Mouse (Mus musculus): ENCODE data around the gene Adamts10. TPM values are rescaled to one million over a fixed set of nuclear protein-coding genes. Genes with fewer than 3 reads are reported as not detected.

Gene Adamts10
- 5.5 and 6.6 TPM in 2 replicates for polyA plus RNA-seq (2015; fragmentation: Nextera tagmentation; extraction: Ambion mirVana)

- Histone ChIP-seq H3K9me3 (replicated peaks) (no peaks in the 10 kb centered on the region), H3K9ac (peak within 1 kb of the TSS; percentile 60), H3K36me3 (peaks cover 8% of the 10 kb centered on the region; the same call in 1 of the 2 replicates), H3K4me3 (replicated peaks) (peak within 1 kb of the TSS; percentile 62), H3K4me2 (peak within 1 kb of the TSS; percentile 72), H3K27ac (peak within 1 kb of the TSS; percentile 39; the same call in 1 of the 2 replicates), H3K4me1 (replicated peaks) (peaks cover 18% of the 10 kb centered on the region), H3K27me3 (0 out of 2 replicates have a peak, but pooled peaks cover 6% of the 10 kb centered on the region)
- ATAC-seq (ENCODE audit: low read depth) = peak; percentile 65
- WGBS (ENCODE audit: insufficient replicate concordance) = under 1% methylated on average over 44 of the region's 44 CpGs
- peak; percentile 27 for DNase-seq
These were observed at the start of gene Adamts10 for GRCm38 (mm10) chr17:33523918-33524755. Adamts10 (plus strand) TSS chr17:33524204.

GRCm38 (mm10) chr17:33484020-33484419 is 40.0 kb upstream of the Adamts10 start:
- Histone ChIP-seq H3K4me2 (no peak overlapping the region), H3K9me3 (replicated peaks) (no peaks in the 10 kb centered on the region), H3K9ac (no peak overlapping the region), H3K27me3 (no peaks in the 10 kb centered on the region), H3K4me1 (replicated peaks) (no peaks in the 10 kb centered on the region), H3K36me3 (no peaks in the 10 kb centered on the region), H3K27ac (no peak overlapping the region), H3K4me3 (replicated peaks) (no peak overlapping the region)
- ATAC-seq (ENCODE audit: low read depth) (no peak), DNase-seq (no peak)
- WGBS (ENCODE audit: insufficient replicate concordance) = 13% methylated on average over 6 of the region's 6 CpGs

GRCm38 (mm10) chr17:33487211-33487610 is 36.8 kb upstream of the Adamts10 start:
- DNase-seq = no peak
- Histone ChIP-seq H3K27ac (no peak overlapping the region), H3K4me2 (no peak overlapping the region), H3K27me3 (no peaks in the 10 kb centered on the region), H3K9me3 (replicated peaks) (no peaks in the 10 kb centered on the region), H3K9ac (no peak overlapping the region), H3K36me3 (no peaks in the 10 kb centered on the region), H3K4me1 (replicated peaks) (no peaks in the 10 kb centered on the region), H3K4me3 (replicated peaks) (no peak overlapping the region)
- no peak for ATAC-seq (ENCODE audit: low read depth)
- 64% methylated on average over 2 of the region's 2 CpGs for WGBS (ENCODE audit: insufficient replicate concordance)

GRCm38 (mm10) chr17:33487652-33488051 is 36.4 kb upstream of the Adamts10 start:
- Histone ChIP-seq H3K4me3 (replicated peaks) (no peak overlapping the region), H3K9ac (no peak overlapping the region), H3K36me3 (no peaks in the 10 kb centered on the region), H3K27me3 (no peaks in the 10 kb centered on the region), H3K9me3 (replicated peaks) (no peaks in the 10 kb centered on the region), H3K4me2 (no peak overlapping the region), H3K27ac (no peak overlapping the region), H3K4me1 (replicated peaks) (no peaks in the 10 kb centered on the region)
- no CpG with 5 or more reads among the region's 1 CpGs for WGBS (ENCODE audit: insufficient replicate concordance)
- DNase-seq (no peak), ATAC-seq (ENCODE audit: low read depth) (no peak)

GRCm38 (mm10) chr17:33491371-33491770 is 32.6 kb upstream of the Adamts10 start:
- Histone ChIP-seq H3K4me2 (no peak overlapping the region), H3K9ac (no peak overlapping the region), H3K27ac (no peak overlapping the region), H3K9me3 (replicated peaks) (no peaks in the 10 kb centered on the region), H3K4me1 (replicated peaks) (no peaks in the 10 kb centered on the region), H3K27me3 (no peaks in the 10 kb centered on the region), H3K36me3 (no peaks in the 10 kb centered on the region), H3K4me3 (replicated peaks) (no peak overlapping the region)
- ATAC-seq (ENCODE audit: low read depth) (no peak), DNase-seq (no peak)
- WGBS (ENCODE audit: insufficient replicate concordance) = 74% methylated on average over 2 of the region's 2 CpGs

- Histone ChIP-seq H3K4me3 (replicated peaks) (no peak overlapping the region), H3K27me3 (peaks cover 2% of the 10 kb centered on the region; the same call in 1 of the 2 replicates), H3K4me2 (no peak overlapping the region), H3K9me3 (replicated peaks) (no peaks in the 10 kb centered on the region), H3K4me1 (replicated peaks) (peaks cover 8% of the 10 kb centered on the region), H3K27ac (no peak overlapping the region), H3K36me3 (no peaks in the 10 kb centered on the region), H3K9ac (no peak overlapping the region)
- no peak for ATAC-seq (ENCODE audit: low read depth)
- DNase-seq = peak; percentile 31
- 55% methylated on average over 6 of the region's 6 CpGs for WGBS (ENCODE audit: insufficient replicate concordance)
These were observed 30.9 kb upstream of the Adamts10 start for GRCm38 (mm10) chr17:33493065-33493464.

GRCm38 (mm10) chr17:33494586-33494985 is 29.4 kb upstream of the Adamts10 start:
- no peaks in the 10 kb centered on the region for H3K9me3 ChIP-seq (replicated peaks)
- no peak for ATAC-seq (ENCODE audit: low read depth)
- H3K36me3 ChIP-seq = no peaks in the 10 kb centered on the region
- no peak overlapping the region for H3K4me2 ChIP-seq
- no peak for DNase-seq
- H3K27me3 ChIP-seq = peaks cover 2% of the 10 kb centered on the region; the same call in 1 of the 2 replicates
- peaks cover 24% of the 10 kb centered on the region for H3K4me1 ChIP-seq (replicated peaks)
- H3K9ac ChIP-seq = no peak overlapping the region
- no peak overlapping the region for H3K27ac ChIP-seq
- no peak overlapping the region for H3K4me3 ChIP-seq (replicated peaks)

GRCm38 (mm10) chr17:33498918-33499317 is 25.1 kb upstream of the Adamts10 start:
- Histone ChIP-seq H3K36me3 (no peaks in the 10 kb centered on the region), H3K4me2 (peak overlapping the region; percentile 37), H3K27ac (peak overlapping the region; percentile 72), H3K9ac (no peak overlapping the region; the same call in 1 of the 2 replicates), H3K9me3 (replicated peaks) (no peaks in the 10 kb centered on the region), H3K27me3 (peaks cover 2% of the 10 kb centered on the region; the same call in 1 of the 2 replicates), H3K4me3 (replicated peaks) (no peak overlapping the region), H3K4me1 (replicated peaks) (peaks cover 34% of the 10 kb centered on the region)
- DNase-seq = peak; percentile 69
- 38% methylated on average over 1 of the region's 1 CpGs for WGBS (ENCODE audit: insufficient replicate concordance)
- peak; percentile 94 for ATAC-seq (ENCODE audit: low read depth)

GRCm38 (mm10) chr17:33508386-33508785 is 15.6 kb upstream of the Adamts10 start:
- Histone ChIP-seq H3K9ac (no peak overlapping the region), H3K9me3 (replicated peaks) (no peaks in the 10 kb centered on the region), H3K4me3 (replicated peaks) (no peak overlapping the region), H3K4me1 (replicated peaks) (peaks cover 4% of the 10 kb centered on the region; the same call in 1 of the 2 replicates), H3K27me3 (no peaks in the 10 kb centered on the region), H3K4me2 (no peak overlapping the region), H3K36me3 (no peaks in the 10 kb centered on the region), H3K27ac (no peak overlapping the region)
- ATAC-seq (ENCODE audit: low read depth) (no peak), DNase-seq (no peak)
- 68% methylated on average over 1 of the region's 1 CpGs for WGBS (ENCODE audit: insufficient replicate concordance)

GRCm38 (mm10) chr17:33510172-33510571 is 13.8 kb upstream of the Adamts10 start:
- Histone ChIP-seq H3K4me1 (replicated peaks) (no peaks in the 10 kb centered on the region), H3K9ac (no peak overlapping the region), H3K4me3 (replicated peaks) (no peak overlapping the region), H3K4me2 (no peak overlapping the region), H3K27ac (no peak overlapping the region), H3K27me3 (no peaks in the 10 kb centered on the region), H3K9me3 (replicated peaks) (no peaks in the 10 kb centered on the region), H3K36me3 (no peaks in the 10 kb centered on the region)
- ATAC-seq (ENCODE audit: low read depth) (no peak), DNase-seq (no peak)
- 58% methylated on average over 5 of the region's 5 CpGs for WGBS (ENCODE audit: insufficient replicate concordance)

GRCm38 (mm10) chr17:33512441-33513415 is 11.3 kb upstream of the Adamts10 start:
- 26% methylated on average over 2 of the region's 2 CpGs for WGBS (ENCODE audit: insufficient replicate concordance)
- H3K36me3 ChIP-seq = no peaks in the 10 kb centered on the region
- DNase-seq (no peak), ATAC-seq (ENCODE audit: low read depth) (no peak)
- no peaks in the 10 kb centered on the region for H3K9me3 ChIP-seq (replicated peaks)
- H3K4me2 ChIP-seq = no peak overlapping the region
- no peak overlapping the region for H3K9ac ChIP-seq
- no peak overlapping the region for H3K4me3 ChIP-seq (replicated peaks)
- H3K27me3 ChIP-seq = no peaks in the 10 kb centered on the region
- no peak overlapping the region for H3K27ac ChIP-seq
- no peaks in the 10 kb centered on the region for H3K4me1 ChIP-seq (replicated peaks)
